Mouse (Mus musculus): Measurements from ENCODE around the gene Hkdc1.
A peak's percentile ranks its signal among the peaks of the same experiment; 100 is the strongest.
"Not testable (repeated sequence)": the region's sequence is repeated elsewhere in the genome, so short reads cannot be mapped to it uniquely, and the experiment has no call there.

Hkdc1 gene

GRCm38 (mm10) chr10:62422255-62422654 lies at the start of gene Hkdc1:
Hkdc1 (minus strand) TSS chr10:62422491.
- DNase-seq, result no peak

GRCm38 (mm10) chr10:62471105-62471504 lies 48.8 kb upstream of the Hkdc1 start:
- DNase-seq, result no peak

GRCm38 (mm10) chr10:62469736-62470135 lies 47.4 kb upstream of the Hkdc1 start:
- no peak for DNase-seq

DNA sequence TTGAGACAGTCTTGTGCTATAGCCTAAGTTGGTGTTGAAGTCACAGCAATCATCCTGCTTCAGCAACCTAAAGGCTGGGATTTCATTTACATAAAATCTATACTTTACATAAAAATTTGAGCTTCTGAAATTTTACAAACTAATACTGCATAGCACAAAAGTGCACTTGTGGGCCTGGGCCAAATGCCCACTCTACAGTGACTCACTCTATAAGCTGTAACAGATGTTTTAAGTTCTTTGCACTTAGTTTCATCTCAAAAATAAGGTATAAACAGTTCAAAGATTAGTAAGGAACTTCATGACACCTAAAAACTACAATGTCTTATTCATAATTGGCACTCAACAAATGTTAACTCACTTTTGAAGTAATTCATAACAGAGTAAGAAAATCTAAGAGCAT lies 39.0 kb upstream of the Hkdc1 start:
- DNase-seq, result no peak

- not testable (repeated sequence) for DNase-seq
Measured at GRCm38 (mm10) chr10:62452001-62452400, 29.7 kb upstream of the Hkdc1 start.

- no peak for DNase-seq
Measured at GRCm38 (mm10) chr10:62450280-62450640, 28.0 kb upstream of the Hkdc1 start.

DNA sequence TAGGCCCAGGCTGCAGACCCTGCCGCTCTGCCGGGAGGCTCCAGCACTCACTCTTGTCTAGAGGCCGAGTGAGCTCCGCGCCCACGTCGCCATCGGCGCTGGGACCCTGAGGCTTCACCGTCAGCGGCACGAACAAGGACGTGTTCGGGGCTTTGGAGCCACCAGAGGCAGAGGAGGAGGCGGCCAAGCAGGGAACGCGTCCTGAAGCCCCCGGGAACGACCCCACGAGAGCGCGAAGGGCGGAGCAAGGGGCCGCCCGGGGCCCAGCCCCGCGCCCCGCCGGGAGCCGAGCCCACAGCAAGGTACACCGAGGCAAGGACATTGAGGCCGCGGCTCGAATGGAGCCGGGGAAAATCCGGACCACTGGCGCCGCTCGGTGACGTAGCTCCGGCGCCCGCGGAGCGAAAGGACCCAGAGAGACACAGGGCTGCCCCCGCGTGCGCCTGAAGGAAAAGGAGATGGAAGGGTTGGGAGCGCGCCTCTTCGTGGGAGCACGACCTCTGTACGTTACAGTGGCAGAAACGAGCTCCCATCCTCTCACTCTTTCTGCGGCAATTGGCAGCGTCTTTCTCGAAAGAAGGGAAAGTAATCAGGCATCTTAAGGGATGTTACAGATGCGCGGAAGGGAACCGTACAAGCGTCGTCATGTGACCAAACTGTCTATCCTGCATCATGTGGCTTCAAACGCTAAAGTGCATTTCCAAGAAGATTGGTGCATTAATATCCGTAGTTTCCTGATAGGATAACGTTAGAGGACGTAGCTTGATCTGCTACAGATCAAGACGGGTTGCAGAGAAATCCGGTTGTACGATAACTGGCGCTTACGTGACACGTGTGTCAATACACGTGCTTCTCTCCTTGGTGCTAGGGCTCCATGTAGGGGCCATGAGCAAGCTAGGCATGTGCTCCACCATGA lies 27.3 kb upstream of the Hkdc1 start, which contains the start of the genes 4930507D05Rik and Supv3l1:
Gene 4930507D05Rik (plus strand): TSS at position 126 of the 916 bp plus-strand sequence.
Gene Supv3l1 (minus strand): TSS at position 375 of the 916 bp plus-strand sequence.
- DNase-seq, result peak; percentile 95

DNA sequence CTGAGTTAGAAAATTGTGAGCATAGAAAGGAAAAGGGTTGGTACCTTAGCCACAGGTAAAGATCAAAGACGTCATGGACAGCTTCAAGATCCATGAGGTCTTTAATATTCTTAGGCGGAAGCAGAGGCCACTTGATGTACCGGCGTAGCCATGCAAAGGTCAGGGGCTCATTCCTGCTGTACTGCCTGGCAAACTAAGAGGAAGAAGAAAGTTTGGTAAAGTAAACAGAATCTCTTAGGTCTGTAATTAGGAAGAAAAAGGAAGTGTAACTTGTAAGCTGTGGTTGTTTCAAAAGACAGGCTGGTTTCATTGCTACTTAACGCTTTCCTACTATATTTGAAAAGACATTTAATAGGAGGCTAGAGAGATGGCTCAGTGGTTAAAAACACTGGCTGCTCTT lies 8.1 kb upstream of the Hkdc1 start:
- no peak for DNase-seq

- DNase-seq, result no peak
Measured at GRCm38 (mm10) chr10:62425081-62425871, 3.0 kb upstream of the Hkdc1 start.

- DNase-seq, result no peak
Measured at GRCm38 (mm10) chr10:62421127-62421526, 1.2 kb downstream of the Hkdc1 start.

DNA sequence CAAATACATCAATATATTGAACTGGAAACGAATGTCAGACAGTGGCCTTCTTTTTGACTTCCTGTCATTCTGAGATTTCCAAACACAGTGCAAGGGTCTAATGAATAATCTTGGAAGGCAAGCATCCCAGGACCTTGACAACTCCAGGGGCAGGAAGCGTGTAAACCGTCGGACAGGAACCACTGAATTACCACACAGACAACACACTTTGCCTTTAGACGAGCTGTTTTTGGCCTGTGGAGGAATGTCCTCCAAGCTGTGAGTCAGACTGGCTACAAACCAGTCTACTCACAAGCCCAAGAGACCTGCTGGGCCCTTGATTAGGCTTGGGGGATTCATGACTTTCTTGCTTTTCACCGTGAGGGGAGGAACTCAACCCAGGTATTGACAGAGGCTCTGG lies 1.9 kb downstream of the Hkdc1 start:
- DNase-seq, result no peak

DNA sequence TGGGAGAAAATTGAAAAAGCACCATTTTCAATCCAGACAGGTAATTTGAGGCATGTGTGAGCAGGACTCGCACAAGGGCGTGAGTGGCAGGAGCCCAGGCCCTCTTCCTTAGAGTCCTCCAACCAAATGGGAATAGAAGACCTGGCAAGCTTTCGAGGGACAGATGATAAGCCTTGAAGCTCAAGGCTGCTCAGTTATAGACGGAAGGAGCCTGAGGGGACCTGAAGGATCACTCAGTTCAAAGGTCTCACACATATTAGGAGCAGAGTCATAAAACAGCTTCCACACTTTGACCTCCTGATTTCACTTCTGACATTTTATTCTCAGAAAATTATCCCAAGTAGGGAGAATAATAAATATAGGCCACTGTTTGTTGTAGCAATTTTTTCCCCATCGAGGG lies 2.9 kb downstream of the Hkdc1 start:
- no peak for DNase-seq

- DNase-seq, result no peak
Measured at GRCm38 (mm10) chr10:62418831-62419356, 3.4 kb downstream of the Hkdc1 start.

- no peak for DNase-seq
Measured at GRCm38 (mm10) chr10:62413606-62413982, 8.7 kb downstream of the Hkdc1 start.

- DNase-seq, result no peak
Measured at GRCm38 (mm10) chr10:62412906-62413605, 9.2 kb downstream of the Hkdc1 start.

GRCm38 (mm10) chr10:62411431-62412410 lies 10.6 kb downstream of the Hkdc1 start:
- no peak for DNase-seq

DNA sequence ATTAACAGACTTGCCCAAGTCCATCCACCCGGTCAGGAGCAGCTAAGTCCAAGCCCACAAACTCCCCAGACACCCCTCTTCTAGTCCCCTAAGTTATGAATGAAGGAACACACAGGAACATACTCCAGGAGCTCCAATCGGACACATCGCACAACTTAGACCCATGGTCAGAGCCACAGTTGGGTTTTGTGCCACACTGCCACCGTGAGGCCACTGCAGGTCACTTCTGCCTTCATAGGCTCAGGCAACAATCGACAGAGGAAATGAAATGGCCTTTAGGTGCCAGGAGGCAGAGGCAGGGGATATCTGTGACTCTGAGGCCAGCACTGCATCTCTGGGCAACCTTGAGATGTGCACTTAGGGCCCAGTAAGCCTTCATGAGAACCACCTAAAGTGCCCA lies 11.3 kb downstream of the Hkdc1 start:
- DNase-seq, result peak; percentile 61

- peak; percentile 9 for DNase-seq
Measured at GRCm38 (mm10) chr10:62404901-62405300, 17.4 kb downstream of the Hkdc1 start.

GRCm38 (mm10) chr10:62401641-62402111 lies 20.6 kb downstream of the Hkdc1 start:
- peak; percentile 35 for DNase-seq

GRCm38 (mm10) chr10:62383011-62383410 lies 39.3 kb downstream of the Hkdc1 start:
- no peak for DNase-seq

GRCm38 (mm10) chr10:62380936-62381335 lies 41.4 kb downstream of the Hkdc1 start:
- DNase-seq, result no peak

Data from right cerebral cortex, postnatal 4 days (tissue).